Mouse (Mus musculus) layer of hippocampus, postnatal 10 days (tissue): ENCODE results near the gene Gm6993. TPM values are rescaled to one million over a fixed set of nuclear protein-coding genes. Genes with fewer than 3 reads are reported as not detected.

Source experiments
- DNase-seq, 2 experiments: peaks; one replicate each; pipeline ENCODE4 v3.0.0; 2021; ENCODE audit warnings: low spot score in 2 of 2
- total RNA-seq, 2 experiments: library from RNA; stranded (reverse); gene quantifications; 2 replicates each; pipeline ENCODE4 v1.2.3; 2021

Gene Gm6993
- total RNA-seq, 2 experiments from 2014 or later: not detected

- no peak for DNase-seq
Observed at GRCm38 (mm10) chr12:31239798-31240197, 772 bp upstream of the Gm6993 start.

GRCm38 (mm10) chr12:31241595-31242342, 1.2 kb downstream of the Gm6993 start:
- DNase-seq: no peak

DNA sequence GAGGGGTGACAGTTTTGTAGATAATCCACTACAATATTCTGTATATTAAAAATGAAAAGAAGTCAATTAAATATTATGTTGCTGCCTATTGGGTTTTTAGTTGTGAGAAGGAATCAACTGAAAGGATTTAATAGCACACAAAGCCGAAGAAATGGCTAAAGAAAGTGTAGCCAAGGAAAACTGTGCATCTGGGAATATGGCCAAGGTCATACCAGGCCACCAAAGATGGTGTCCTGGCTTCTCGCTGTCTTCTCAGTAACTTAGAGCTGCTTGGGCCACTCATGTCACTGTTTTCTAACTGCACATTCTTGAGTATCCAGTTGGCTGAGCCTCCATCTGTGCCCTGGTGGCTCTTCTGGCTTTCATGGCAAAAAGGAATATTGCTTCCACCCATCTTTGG, 3.4 kb downstream of the Gm6993 start:
- no peak for DNase-seq

DNA sequence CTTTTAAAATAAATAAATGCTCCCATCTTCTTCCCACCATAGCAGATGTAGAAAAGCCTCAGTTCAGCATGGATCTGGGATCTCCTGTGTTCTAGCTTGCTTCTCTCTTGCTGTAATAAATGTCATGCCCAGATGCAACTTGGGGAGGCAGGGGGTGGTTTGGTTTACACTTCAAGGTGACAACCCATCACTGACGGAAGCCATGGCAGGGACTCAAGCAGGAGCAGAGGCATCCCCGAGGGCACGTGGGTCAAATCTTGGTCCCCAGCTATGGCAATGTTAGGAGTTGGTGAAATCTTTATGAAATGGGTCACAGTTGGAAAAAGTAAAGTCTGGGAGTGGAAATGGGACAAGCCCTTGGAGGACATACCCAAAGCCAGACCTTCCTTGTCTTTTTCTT, 4.1 kb downstream of the Gm6993 start:
- DNase-seq: no peak

DNA sequence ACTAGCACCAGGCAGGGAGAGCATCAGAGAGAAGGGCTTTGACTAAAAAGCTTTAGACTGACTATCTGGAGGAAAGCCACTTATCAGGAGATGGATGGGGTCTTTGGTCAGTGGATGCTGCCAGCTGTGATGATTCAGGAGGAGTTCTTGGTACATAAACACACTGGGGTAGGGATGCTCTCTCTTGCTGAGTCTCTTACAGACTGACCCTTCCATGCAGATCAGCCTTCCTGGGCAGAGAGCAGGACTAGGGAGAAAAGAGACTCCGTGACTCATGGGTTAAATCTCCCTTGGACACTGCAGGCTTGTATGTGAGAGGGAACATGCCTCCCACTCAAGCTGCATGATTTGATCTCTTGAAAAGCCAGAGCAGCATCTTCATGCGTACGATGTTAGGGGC, 5.6 kb downstream of the Gm6993 start:
- DNase-seq: no peak

- no peak for DNase-seq
Observed at GRCm38 (mm10) chr12:31246615-31247014, 6.0 kb downstream of the Gm6993 start.

- DNase-seq: no peak
Observed at GRCm38 (mm10) chr12:31248165-31248564, 7.6 kb downstream of the Gm6993 start.

DNA sequence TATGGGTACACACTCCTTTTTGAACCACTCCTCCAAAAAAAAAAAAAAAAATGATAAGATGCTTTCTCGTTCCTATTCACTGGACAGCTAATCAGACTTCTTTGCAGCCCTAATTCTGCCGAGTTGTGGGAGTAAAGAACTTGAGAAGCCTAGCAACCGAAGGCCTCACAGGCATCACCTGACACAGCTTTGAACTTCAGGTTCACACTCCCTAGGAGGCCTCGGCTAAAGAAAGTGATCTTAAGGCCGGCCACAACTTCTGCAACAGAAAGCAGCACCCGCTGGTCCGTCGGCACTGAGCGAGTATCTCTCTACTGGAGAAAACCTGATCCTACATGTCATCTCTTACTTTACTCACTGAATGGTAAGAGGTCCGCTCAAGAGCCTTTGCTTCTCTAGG, 8.1 kb downstream of the Gm6993 start:
- no peak for DNase-seq

- no peak for DNase-seq
Observed at GRCm38 (mm10) chr12:31252259-31252658, 11.7 kb downstream of the Gm6993 start.

DNA sequence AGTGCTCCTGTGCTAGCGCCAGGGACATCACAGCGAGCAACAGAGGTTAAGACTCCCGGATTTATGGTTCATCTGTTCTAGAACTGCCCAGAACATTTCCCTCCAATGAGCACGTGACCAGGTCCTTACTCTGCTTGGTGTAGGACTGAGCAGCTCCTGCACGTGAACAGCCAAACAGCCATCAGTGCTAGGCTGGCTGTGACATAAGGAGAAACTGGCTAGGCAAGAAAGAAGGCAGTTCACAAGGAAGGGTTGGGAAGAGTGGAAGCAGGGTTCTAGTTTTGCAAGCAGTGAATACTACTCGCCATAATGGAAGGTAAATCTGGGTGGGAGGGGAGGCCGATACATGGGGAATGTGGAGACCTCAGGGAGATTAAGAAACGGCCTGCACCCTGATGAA, 14.4 kb downstream of the Gm6993 start:
- no peak for DNase-seq

DNA sequence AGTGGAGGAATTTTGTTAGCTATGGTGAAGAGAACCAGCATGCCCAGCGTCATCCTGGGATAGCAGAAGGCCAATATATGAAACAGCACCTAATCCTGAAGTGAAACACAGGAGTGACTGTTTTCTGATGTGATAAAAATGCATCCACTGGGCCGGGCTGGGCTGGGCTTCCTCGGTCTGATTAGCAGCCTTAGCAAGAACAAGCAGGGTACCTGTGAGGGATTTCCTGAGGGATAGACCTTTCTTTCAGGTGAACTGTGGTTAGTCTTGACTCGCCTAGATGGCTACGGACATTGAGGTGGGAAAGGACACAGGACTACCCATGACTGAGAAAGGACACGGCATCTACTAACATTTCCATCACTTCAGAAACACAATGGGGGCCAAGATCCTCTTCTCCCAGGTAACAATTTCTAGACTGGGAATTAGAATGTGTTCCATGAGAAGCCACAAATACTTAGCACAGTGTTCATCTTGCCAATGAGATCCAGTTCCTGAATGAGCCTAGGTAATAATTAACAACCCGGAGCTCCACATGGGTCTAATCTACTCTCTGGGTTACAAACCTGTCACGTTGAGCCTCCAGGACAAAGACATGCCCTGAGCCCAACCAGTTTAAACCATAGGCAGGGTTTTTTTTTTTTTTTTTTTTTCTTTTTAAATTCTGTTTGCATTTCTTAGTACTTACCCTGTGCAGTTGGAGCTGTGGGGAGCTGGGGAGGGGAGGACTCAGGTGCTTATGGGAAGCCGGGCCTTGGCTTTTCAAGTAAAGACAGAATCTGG, 15.7 kb downstream of the Gm6993 start:
- DNase-seq: no peak

- no peak for DNase-seq
Observed at GRCm38 (mm10) chr12:31261882-31262281, 21.3 kb downstream of the Gm6993 start.

- DNase-seq: no peak
Observed at GRCm38 (mm10) chr12:31263921-31264320, 23.4 kb downstream of the Gm6993 start.

DNA sequence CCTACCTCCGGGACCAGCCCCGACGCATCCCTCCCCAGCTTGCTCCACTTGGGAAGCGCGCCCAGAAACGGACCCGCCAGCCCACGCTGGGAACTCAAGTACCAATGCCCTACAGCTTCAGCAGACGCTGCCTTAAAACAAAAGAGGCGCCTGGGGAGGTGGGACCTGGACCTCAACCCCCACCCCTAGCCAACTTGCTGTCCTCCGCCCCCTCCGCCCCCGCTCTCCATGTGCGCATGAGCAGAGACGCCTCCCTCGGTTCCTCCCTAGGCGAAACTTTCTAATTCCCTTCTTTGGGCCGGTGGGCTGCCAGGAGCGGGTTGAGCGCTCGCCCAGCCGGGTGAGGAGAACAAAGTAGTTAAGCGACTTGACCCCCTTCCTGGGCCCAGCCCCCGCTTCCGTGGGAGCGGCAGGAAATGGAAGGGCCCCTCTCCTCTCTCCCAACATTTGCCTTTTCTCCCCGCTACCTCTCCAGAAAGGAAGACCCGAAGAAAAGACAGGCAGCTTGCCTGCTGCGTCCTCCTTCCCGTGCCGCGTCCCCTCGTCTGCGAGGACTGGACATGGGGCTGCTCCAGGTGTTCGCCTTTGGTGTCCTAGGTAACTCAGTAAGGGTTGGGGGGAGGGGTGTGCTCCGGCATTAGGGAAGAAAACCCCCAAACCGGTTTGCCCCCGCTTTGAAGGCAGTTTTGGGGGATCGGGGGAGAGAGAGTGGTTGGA, 24.6 kb downstream of the Gm6993 start, which contains the start of gene Lamb1:
Gene Lamb1 (plus strand): TSS at position 230 of the 717 bp plus-strand sequence.
- peak; percentile 37 to 61 for DNase-seq

GRCm38 (mm10) chr12:31265722-31266431, 25.3 kb downstream of the Gm6993 start:
- DNase-seq: peak; percentile 54 to 57

- DNase-seq: peak; percentile 19 to 21
Observed at GRCm38 (mm10) chr12:31266686-31267085, 26.1 kb downstream of the Gm6993 start.

- DNase-seq: no peak
Observed at GRCm38 (mm10) chr12:31267363-31267762, 26.8 kb downstream of the Gm6993 start.

DNA sequence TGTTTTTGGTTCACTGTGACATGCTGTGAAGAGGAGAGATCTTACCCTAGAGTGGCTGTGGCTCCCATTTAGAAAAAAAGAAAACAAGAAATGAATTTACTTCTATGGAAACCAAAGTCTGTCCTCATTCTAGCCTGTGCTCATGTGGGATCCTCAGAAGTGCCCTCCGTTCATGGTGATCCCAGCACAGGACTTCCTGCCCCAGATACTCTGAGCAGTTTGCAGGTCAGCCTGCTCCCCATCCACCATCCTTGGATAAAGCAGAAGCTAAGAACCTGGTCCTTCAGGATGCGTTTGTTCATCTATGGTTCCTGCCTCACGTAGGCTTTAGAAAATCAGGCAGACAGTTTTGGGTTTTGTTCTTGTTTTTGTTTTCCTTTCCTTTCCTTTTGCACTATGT, 27.7 kb downstream of the Gm6993 start:
- no peak for DNase-seq

GRCm38 (mm10) chr12:31269020-31269597, 28.5 kb downstream of the Gm6993 start:
- DNase-seq: no peak

DNA sequence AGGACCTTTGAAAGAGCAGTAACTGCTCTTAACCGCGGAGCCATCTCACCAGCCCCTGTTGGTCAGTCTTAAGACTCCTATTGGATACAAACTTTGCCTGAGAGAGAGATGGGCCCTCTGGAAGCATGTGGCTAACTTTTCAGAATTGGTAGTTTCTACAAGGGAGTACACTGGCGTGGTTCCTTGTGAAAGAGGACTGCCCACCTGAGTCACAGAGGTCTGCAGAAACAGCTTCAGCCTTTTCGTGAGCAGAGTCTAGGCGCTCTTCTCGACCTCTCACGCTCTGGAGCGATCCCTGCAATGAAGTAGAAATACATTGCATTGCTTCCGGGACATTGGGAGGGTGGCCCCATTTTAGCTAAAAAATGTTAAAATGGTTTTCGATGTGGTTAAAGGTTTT, 29.8 kb downstream of the Gm6993 start:
- no peak for DNase-seq

DNA sequence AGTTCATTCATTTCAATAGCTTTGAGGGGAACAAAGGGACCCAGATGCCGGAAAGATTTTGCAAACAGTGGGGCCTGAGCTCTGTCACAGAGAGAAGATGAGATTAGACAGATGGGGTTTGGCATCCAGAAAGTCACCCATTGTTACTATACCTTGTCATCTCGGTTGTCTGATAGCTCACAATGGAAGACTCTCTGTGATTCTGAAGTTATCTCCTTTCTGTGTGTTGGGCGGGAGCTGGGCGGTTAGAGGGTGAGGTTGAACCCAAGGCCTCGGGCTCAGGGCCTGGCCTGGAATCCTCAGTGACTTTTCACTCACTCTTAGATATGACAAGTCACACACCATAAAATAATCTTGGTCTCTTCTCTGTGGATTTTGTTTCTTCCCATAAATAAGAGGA, 30.2 kb downstream of the Gm6993 start:
- no peak for DNase-seq
